Mouse (Mus musculus): ENCODE data around the gene Krt4. TPM values are rescaled to one million over a fixed set of nuclear protein-coding genes. Genes with fewer than 3 reads are reported as not detected.

The Krt4 gene
- polyA plus RNA-seq, 1 experiment from 2014 or later, result not detected

- H3K27ac ChIP-seq (ENCODE audit: low read depth, low read length), result no peak overlapping the region
- H3K4me1 ChIP-seq (replicated peaks; ENCODE audit: control insufficient read depth, insufficient read depth, low read length), result no peaks in the 10 kb centered on the region
- no peaks in the 10 kb centered on the region for H3K27me3 ChIP-seq (ENCODE audit: control insufficient read depth, insufficient read depth, low read length)
- DNase-seq (ENCODE audit: low spot score) (no peak), ATAC-seq (ENCODE audit: low FRiP score) (no peak)
- no peaks in the 10 kb centered on the region for H3K9me3 ChIP-seq (ENCODE audit: control insufficient read depth, low read length)
- H3K4me2 ChIP-seq (replicated peaks; ENCODE audit: low read depth, low read length), result no peak overlapping the region
- no peaks in the 10 kb centered on the region for H3K36me3 ChIP-seq (ENCODE audit: control insufficient read depth, insufficient read depth, low read length)
- no peak overlapping the region for H3K9ac ChIP-seq (ENCODE audit: low read depth, low read length)
- H3K4me3 ChIP-seq (ENCODE audit: low read depth, low read length), result no peak overlapping the region
- 49% methylated on average over 4 of the region's 4 CpGs for WGBS
Measured at GRCm38 (mm10) chr15:101873231-101873630, 51.3 kb downstream of the Krt4 start.

GRCm38 (mm10) chr15:101869431-101869830, 55.1 kb downstream of the Krt4 start, which contains the start of gene Krt77:
Krt77 (minus strand) TSS chr15:101869705.
- 40% methylated on average over 6 of the region's 6 CpGs for WGBS
- H3K27ac ChIP-seq (ENCODE audit: low read depth, low read length), result no peak within 1 kb of the TSS
- no peak for ATAC-seq (ENCODE audit: low FRiP score)

More at GRCm38 (mm10) chr15:101869431-101869830, 55.1 kb downstream of the Krt4 start, which contains the start of gene Krt77:
- DNase-seq (ENCODE audit: low spot score), result peak; percentile 14
- Histone ChIP-seq H3K4me1 (replicated peaks; ENCODE audit: control insufficient read depth, insufficient read depth, low read length) (no peaks in the 10 kb centered on the region), H3K9me3 (ENCODE audit: control insufficient read depth, low read length) (no peaks in the 10 kb centered on the region), H3K4me3 (ENCODE audit: low read depth, low read length) (no peak within 1 kb of the TSS), H3K9ac (ENCODE audit: low read depth, low read length) (no peak within 1 kb of the TSS), H3K27me3 (ENCODE audit: control insufficient read depth, insufficient read depth, low read length) (no peaks in the 10 kb centered on the region), H3K4me2 (replicated peaks; ENCODE audit: low read depth, low read length) (no peak within 1 kb of the TSS), H3K36me3 (ENCODE audit: control insufficient read depth, insufficient read depth, low read length) (no peaks in the 10 kb centered on the region)

Other genes starting within 250 kb of the Krt4 start
- gene Krt6b, start 244.4 kb downstream of the Krt4 start, polyA plus RNA-seq (2014; fragmentation: Nextera tagmentation; extraction: Ambion mirVana), result not detected in 2 replicates
- not detected in 2 replicates for gene Krt6a, start 230.4 kb downstream of the Krt4 start, polyA plus RNA-seq (2014; fragmentation: Nextera tagmentation; extraction: Ambion mirVana)
- 1.8 and 1.9 TPM in 2 replicates for gene Krt5, start 211.8 kb downstream of the Krt4 start, polyA plus RNA-seq (2014; fragmentation: Nextera tagmentation; extraction: Ambion mirVana)
- not detected in 2 replicates for gene Krt71, start 181.6 kb downstream of the Krt4 start, polyA plus RNA-seq (2014; fragmentation: Nextera tagmentation; extraction: Ambion mirVana)
- gene Krt72, start 138.3 kb downstream of the Krt4 start, polyA plus RNA-seq (2014; fragmentation: Nextera tagmentation; extraction: Ambion mirVana), result 0.10 TPM in 1 of 2 replicates, not detected in the other
- gene Krt73, start 122.4 kb downstream of the Krt4 start, polyA plus RNA-seq (2014; fragmentation: Nextera tagmentation; extraction: Ambion mirVana), result 0.08 and 0.24 TPM in 2 replicates
- gene Krt2, start 106.6 kb downstream of the Krt4 start, polyA plus RNA-seq (2014; fragmentation: Nextera tagmentation; extraction: Ambion mirVana), result not detected in 2 replicates
- 1.5 and 1.8 TPM in 2 replicates for gene Krt1, start 73.9 kb downstream of the Krt4 start, polyA plus RNA-seq (2014; fragmentation: Nextera tagmentation; extraction: Ambion mirVana)
- gene Krt77, start 55.0 kb downstream of the Krt4 start, polyA plus RNA-seq (2014; fragmentation: Nextera tagmentation; extraction: Ambion mirVana), result not detected in 2 replicates
- gene Krt76, start 31.8 kb downstream of the Krt4 start, polyA plus RNA-seq (2014; fragmentation: Nextera tagmentation; extraction: Ambion mirVana), result not detected in 2 replicates
- 0.27 TPM in 1 of 2 replicates, not detected in the other for gene Krt79, start 15.6 kb upstream of the Krt4 start, polyA plus RNA-seq (2014; fragmentation: Nextera tagmentation; extraction: Ambion mirVana)
- 0.11 TPM in 1 of 2 replicates, not detected in the other for gene Krt78, start 29.6 kb upstream of the Krt4 start, polyA plus RNA-seq (2014; fragmentation: Nextera tagmentation; extraction: Ambion mirVana)
- 22.4 and 27.8 TPM in 2 replicates for gene Krt8, start 79.7 kb upstream of the Krt4 start, polyA plus RNA-seq (2014; fragmentation: Nextera tagmentation; extraction: Ambion mirVana)
- 20.5 and 22.7 TPM in 2 replicates for gene Krt18, start 103.4 kb upstream of the Krt4 start, polyA plus RNA-seq (2014; fragmentation: Nextera tagmentation; extraction: Ambion mirVana)
- gene Eif4b, start 149.0 kb upstream of the Krt4 start, polyA plus RNA-seq (2014; fragmentation: Nextera tagmentation; extraction: Ambion mirVana), result 85.0 and 103 TPM in 2 replicates
- 8.0 and 11.8 TPM in 2 replicates for gene Tns2, start 175.7 kb upstream of the Krt4 start, polyA plus RNA-seq (2014; fragmentation: Nextera tagmentation; extraction: Ambion mirVana)
- gene Spryd3, start 211.5 kb upstream of the Krt4 start, polyA plus RNA-seq (2014; fragmentation: Nextera tagmentation; extraction: Ambion mirVana), result 10.1 and 11.9 TPM in 2 replicates
- gene Igfbp6, start 219.6 kb upstream of the Krt4 start, polyA plus RNA-seq (2014; fragmentation: Nextera tagmentation; extraction: Ambion mirVana), result 0.31 TPM in 1 of 2 replicates, not detected in the other
- gene Soat2, start 225.8 kb upstream of the Krt4 start, polyA plus RNA-seq (2014; fragmentation: Nextera tagmentation; extraction: Ambion mirVana), result 0.13 and 0.17 TPM in 2 replicates